Mouse (Mus musculus) ES-E14 (cell line): ENCODE results near the gene Dzip3. TPM values are rescaled to one million over a fixed set of nuclear protein-coding genes. Genes with fewer than 3 reads are reported as not detected.

Source experiments
- DNase-seq: peaks from one replicate; pipeline ENCODE4 v3.0.0-alpha.2; 2013; ENCODE audit warnings: low read depth, low spot score
- H3K27ac ChIP-seq: 2 replicates; pipeline ENCODE4 v1.5.1; 2012; ENCODE audit warnings: low read depth, mild to moderate bottlenecking, low read length, moderate library complexity, mixed read lengths; ENCODE audit not compliant: poor library complexity, insufficient read depth, severe bottlenecking
- H3K36me3 ChIP-seq: 2 replicates; pipeline ENCODE4 v1.6.1; 2012; ENCODE audit warnings: mild to moderate bottlenecking, low read length, moderate library complexity, mixed read lengths; ENCODE audit not compliant: control insufficient read depth, poor library complexity, insufficient read depth, severe bottlenecking
- H3K4me1 ChIP-seq, 2 experiments: fragments of 150-350 bp in 1 of 2; sonication (generic) in 1 of 2; 2 replicates each; pipeline ENCODE4 v1.6.1; 2012; ENCODE audit warnings: low read length in 2 of 2, mild to moderate bottlenecking in 1 of 2, mixed read lengths in 1 of 2; ENCODE audit not compliant: control insufficient read depth in 2 of 2, insufficient read depth in 2 of 2, poor library complexity in 1 of 2
- H3K4me3 ChIP-seq, 2 experiments: fragments of 150-350 bp in 1 of 2; sonication (generic) in 1 of 2; 2 replicates each; pipeline ENCODE4 v1.5.1; 2012; ENCODE audit warnings: low read length in 2 of 2, low read depth in 1 of 2, mild to moderate bottlenecking in 1 of 2, mixed read lengths in 1 of 2; ENCODE audit not compliant: insufficient read depth in 1 of 2, poor library complexity in 1 of 2, severe bottlenecking in 1 of 2
- H3K9ac ChIP-seq: 2 replicates; pipeline ENCODE4 v1.6.1; 2012; ENCODE audit warnings: low read depth, mild to moderate bottlenecking, low read length, mixed read lengths; ENCODE audit not compliant: poor library complexity, insufficient read depth, severe bottlenecking
- H3K9me3 ChIP-seq: fragments of 150-350 bp; sonication (generic); 2 replicates; pipeline ENCODE4 v1.6.1; 2012; ENCODE audit warnings: low read depth, mild to moderate bottlenecking, low read length; ENCODE audit not compliant: control insufficient read depth, insufficient read depth
- CHD2 ChIP-seq: IDR thresholded peaks from 2 replicates; pipeline ENCODE4 v1.6.1; 2014; ENCODE audit warnings: mild to moderate bottlenecking, low read depth, low read length, inconsistent platforms
- HCFC1 ChIP-seq: IDR thresholded peaks from 2 replicates; pipeline ENCODE4 v1.6.1; 2012; ENCODE audit warnings: low read length, inconsistent platforms, borderline replicate concordance; ENCODE audit not compliant: insufficient read depth
- MAFK ChIP-seq: IDR thresholded peaks from 2 replicates; pipeline ENCODE4 v1.6.1; 2014; ENCODE audit warnings: mild to moderate bottlenecking, low read depth, low read length, inconsistent platforms; ENCODE audit not compliant: insufficient read depth
- ZC3H11A ChIP-seq: IDR thresholded peaks from 2 replicates; pipeline ENCODE4 v1.6.1; 2012; ENCODE audit warnings: low read depth, mild to moderate bottlenecking, inconsistent platforms, low read length, borderline replicate concordance
- ZNF384 ChIP-seq: IDR thresholded peaks from 2 replicates; pipeline ENCODE4 v1.6.1; 2012; ENCODE audit warnings: low read depth, low read length, inconsistent platforms
- in situ Hi-C, 2 experiments: fragments of 600-800 bp; cut with MboI; formaldehyde crosslinking; loops; one replicate each; pipeline ENCODE4 v1.15.1; 2025; ENCODE audit warnings: low sequenced_read_pairs in 2 of 2, inconsistent platforms in 1 of 2; ENCODE audit not compliant: unreplicated experiment in 2 of 2
- total RNA-seq: library from RNA; depleted of rRNA; stranded (reverse); fragments of 300-350 nt; gene quantifications from 2 replicates; pipeline ENCODE4 v1.2.3, GENCODE M21; 2012; rRNA removed

Gene Dzip3
- 29.2 and 37.8 TPM in 2 replicates for total RNA-seq

- H3K27ac ChIP-seq, result peak within 1 kb of the TSS; percentile 89
- peak within 1 kb of the TSS; percentile 99 for H3K9ac ChIP-seq
- in situ Hi-C loops, result no loop called here
- H3K36me3 ChIP-seq, result peaks cover 8% of the 10 kb centered on the region
- TF ChIP-seq ZNF384, result 0 out of 2 replicates have a peak, but pooled peaks have one; percentile 41
- TF ChIP-seq MAFK, result 0 out of 2 replicates have a peak, but pooled peaks have one; percentile 1
- TF ChIP-seq CHD2, result peak; percentile 96
- no peak for TF ChIP-seq ZC3H11A
- no peak for TF ChIP-seq HCFC1
- H3K4me1 ChIP-seq, result peaks cover 2 to 4% of the 10 kb centered on the region in 2 experiments; a peak in 2 of 4 replicates
- peak; percentile 89 for DNase-seq
- no peaks in the 10 kb centered on the region for H3K9me3 ChIP-seq
- H3K4me3 ChIP-seq, result peak within 1 kb of the TSS; percentile 88 to 93
These were observed at the start of gene Dzip3, which contains the start of gene Cip2a for GRCm38 (mm10) chr16:48993559-48994342. Dzip3 (minus strand) TSS chr16:48994165. Cip2a (plus strand) TSS chr16:48994185.

GRCm38 (mm10) chr16:49040554-49041221 is 46.7 kb upstream of the Dzip3 start:
- H3K27ac ChIP-seq, result no peak overlapping the region

GRCm38 (mm10) chr16:49037771-49038170 is 43.8 kb upstream of the Dzip3 start:
- DNase-seq, result no peak
- H3K4me1 ChIP-seq, result no peaks in the 10 kb centered on the region
- no peak overlapping the region for H3K4me3 ChIP-seq
- TF ChIP-seq ZC3H11A (no peak), MAFK (no peak), CHD2 (no peak), HCFC1 (no peak), ZNF384 (no peak)
- H3K9me3 ChIP-seq, result no peaks in the 10 kb centered on the region
- no peak overlapping the region for H3K9ac ChIP-seq
- H3K27ac ChIP-seq, result no peak overlapping the region
- in situ Hi-C loops, result no loop called here
- no peaks in the 10 kb centered on the region for H3K36me3 ChIP-seq

More at GRCm38 (mm10) chr16:49040554-49041221, 46.7 kb upstream of the Dzip3 start:
- Histone ChIP-seq H3K9ac (no peak overlapping the region), H3K4me3 (no peak overlapping the region), H3K36me3 (no peaks in the 10 kb centered on the region), H3K4me1 (no peaks in the 10 kb centered on the region), H3K9me3 (no peaks in the 10 kb centered on the region)
- no peak for TF ChIP-seq CHD2
- TF ChIP-seq ZC3H11A, result no peak
- no peak for TF ChIP-seq HCFC1
- no peak for TF ChIP-seq ZNF384
- in situ Hi-C loops, result no loop called here
- no peak for DNase-seq

- TF ChIP-seq CHD2 (no peak), ZNF384 (no peak), HCFC1 (no peak), MAFK (no peak), ZC3H11A (no peak)
- in situ Hi-C loops, result no loop called here
- Histone ChIP-seq H3K4me1 (no peaks in the 10 kb centered on the region), H3K27ac (no peak overlapping the region), H3K36me3 (no peaks in the 10 kb centered on the region), H3K9ac (no peak overlapping the region), H3K9me3 (no peaks in the 10 kb centered on the region), H3K4me3 (no peak overlapping the region)
- DNase-seq, result no peak
These were observed 41.9 kb upstream of the Dzip3 start for GRCm38 (mm10) chr16:49035852-49036251.
